9 mouse cellular contexts compared by ENCODE assay signal in the genomic region with DNA sequence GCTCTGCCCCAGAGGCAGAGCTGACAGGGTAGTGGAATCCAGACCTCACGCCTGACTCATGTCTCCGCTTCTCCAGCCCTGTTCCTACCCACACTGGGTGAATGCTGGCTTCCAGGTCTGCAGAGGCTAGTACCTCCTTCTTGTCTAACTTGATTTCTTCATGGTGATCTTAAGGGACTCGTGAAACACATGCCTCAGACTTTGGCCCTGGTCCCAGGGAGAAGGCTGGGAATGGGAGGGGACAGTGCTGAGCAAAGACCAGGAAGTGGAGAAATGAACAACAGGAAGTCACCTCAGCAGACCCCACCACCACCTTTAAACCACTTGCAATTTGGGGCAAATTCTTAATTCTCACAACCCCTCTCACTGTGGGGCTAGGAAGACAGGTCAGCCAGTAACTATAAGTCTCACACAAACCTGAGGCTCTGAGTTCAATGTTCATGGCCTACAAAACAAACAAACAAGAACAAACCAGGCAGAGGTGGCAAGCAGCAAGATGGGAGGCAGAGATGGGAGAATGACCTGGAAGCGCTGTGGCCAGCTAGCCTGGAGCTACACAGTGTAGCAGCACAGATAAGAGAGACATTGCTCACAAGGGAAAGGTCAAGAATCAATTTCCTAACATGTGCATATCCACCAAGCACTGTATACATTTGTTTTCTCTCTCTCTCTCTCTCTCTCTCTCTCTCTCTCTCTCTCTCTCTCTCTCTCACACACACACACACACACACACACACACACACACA.
DNase-seq lines count a peak whose midpoint lies in the region; ATAC-seq and TF ChIP-seq lines count a peak whose summit lies in the region.
"Had no signal": no experiment of that assay in that cellular context is flagged by ENCODE, and none has a peak within 500 bp of the region (broad histone marks: within the 10 kb centered on the region; RNA-seq: fewer than 3 reads in every experiment).

No protein-coding gene starts in this region.

- peaks cover 9% of the 10 kb centered on the region for H3K79me2 ChIP-seq in liver, adult 2 months (ENCODE audit: control insufficient read depth, insufficient read depth, low read length)
- no peaks in the 10 kb centered on the region for H3K79me2 ChIP-seq in heart, adult 2 months (replicated peaks; ENCODE audit: control insufficient read depth, insufficient read depth, low read length)

- H3K27ac ChIP-seq in liver, adult 2 months (replicated peaks; ENCODE audit: insufficient read depth, low read depth, low read length) = peak overlapping the region; percentile 32
- peak overlapping the region; percentile 56 for H3K27ac ChIP-seq in heart, adult 2 months
- no peak overlapping the region for H3K27ac ChIP-seq in midbrain, embryonic 13.5 days
- H3K27ac ChIP-seq in forebrain, embryonic 11.5 days (ENCODE audit: low read depth, low read length) = no peak overlapping the region
- H3K27ac ChIP-seq: stomach, embryonic 15.5 days had no signal

- H3K4me2 ChIP-seq in midbrain, embryonic 13.5 days (replicated peaks) = no peak overlapping the region
- no peak overlapping the region for H3K4me2 ChIP-seq in forebrain, embryonic 11.5 days (ENCODE audit: low read depth, low read length, severe bottlenecking)
- H3K4me2 ChIP-seq: stomach, embryonic 15.5 days had no signal

- H3K27me3 ChIP-seq in liver, adult 2 months (ENCODE audit: control insufficient read depth, insufficient read depth, low read length) = no peaks in the 10 kb centered on the region
- no peaks in the 10 kb centered on the region for H3K27me3 ChIP-seq in heart, adult 2 months (ENCODE audit: control insufficient read depth, insufficient read depth, low read length)
- no peaks in the 10 kb centered on the region for H3K27me3 ChIP-seq in midbrain, embryonic 13.5 days
- H3K27me3 ChIP-seq in forebrain, embryonic 11.5 days (ENCODE audit: control insufficient read depth, insufficient read depth, low read length) = no peaks in the 10 kb centered on the region
- H3K27me3 ChIP-seq: stomach, embryonic 15.5 days had no signal

- H3K9me3 ChIP-seq in midbrain, embryonic 13.5 days = peaks cover 6% of the 10 kb centered on the region
- no peaks in the 10 kb centered on the region; the same call in 1 of the 2 replicates for H3K9me3 ChIP-seq in forebrain, embryonic 11.5 days (ENCODE audit: control insufficient read depth, low read length)
- H3K9me3 ChIP-seq: stomach, embryonic 15.5 days had no signal

- H3K9ac ChIP-seq in liver, adult 2 months (ENCODE audit: low read depth, low read length) = no peak overlapping the region
- H3K9ac ChIP-seq in heart, adult 2 months (ENCODE audit: low read depth, low read length) = no peak overlapping the region
- no peak overlapping the region for H3K9ac ChIP-seq in midbrain, embryonic 13.5 days (replicated peaks)
- H3K9ac ChIP-seq in forebrain, embryonic 11.5 days (ENCODE audit: low read length) = no peak overlapping the region
- H3K9ac ChIP-seq: stomach, embryonic 15.5 days had no signal

- DNase-seq in liver, adult 2 months (ENCODE audit: extremely low read depth, low read depth, low spot score) = peak; percentile 72
- no peak for DNase-seq in liver
- peak; percentile 71 to 80 for DNase-seq in heart, adult 2 months
- DNase-seq in kidney, adult 8-10 months = peak; percentile 47 to 61
- DNase-seq in forebrain, embryonic 11.5 days (ENCODE audit: low spot score) = no peak
- no peak for DNase-seq in cerebellum, postnatal 4 days (ENCODE audit: low spot score in 2 of 2)

- no peak for TF ChIP-seq CTCF in liver, adult 2 months (IDR thresholded peaks at IDR 0.05; ENCODE audit: low read depth, low read length)
- no peak for TF ChIP-seq CTCF in heart, adult 2 months (IDR thresholded peaks at IDR 0.05)

- ATAC-seq in megakaryocyte progenitor cell, adult 5-6 weeks (replicated peaks; ENCODE audit: poor library complexity) = peak; percentile 61; the same call in 1 of the 2 replicates
- no peak for ATAC-seq in midbrain, embryonic 13.5 days
- no peak for ATAC-seq in forebrain, embryonic 11.5 days (replicated peaks; ENCODE audit: low FRiP score)

- H3K36me3 ChIP-seq in liver, adult 2 months (ENCODE audit: control insufficient read depth, insufficient read depth, low read length) = peaks cover 32% of the 10 kb centered on the region
- peaks cover 10% of the 10 kb centered on the region for H3K36me3 ChIP-seq in heart, adult 2 months (ENCODE audit: control insufficient read depth, insufficient read depth, low read length)
- no peaks in the 10 kb centered on the region; the same call in 1 of the 2 replicates for H3K36me3 ChIP-seq in midbrain, embryonic 13.5 days
- no peaks in the 10 kb centered on the region for H3K36me3 ChIP-seq in forebrain, embryonic 11.5 days (ENCODE audit: control insufficient read depth, insufficient read depth, low read length)
- H3K36me3 ChIP-seq: stomach, embryonic 15.5 days had no signal

- TF ChIP-seq POLR2A in liver, adult 2 months (IDR thresholded peaks at IDR 0.05; ENCODE audit: extremely low read depth, insufficient read depth, low read length) = no peak
- TF ChIP-seq POLR2A in heart, adult 2 months (IDR thresholded peaks at IDR 0.05; ENCODE audit: insufficient read depth, low read depth, low read length) = no peak

- intact Hi-C loops in heart, adult 2 months (cut with DNase I) = no loop called here

- TF ChIP-seq EP300 in heart, adult 2 months (IDR thresholded peaks at IDR 0.05; ENCODE audit: insufficient read depth, low read depth, low read length) = 0 out of 2 replicates have a peak, but pooled peaks have one; percentile 26

- H3K4me3 ChIP-seq in liver, adult 2 months (ENCODE audit: insufficient read depth, low read depth, low read length) = no peak overlapping the region
- no peak overlapping the region for H3K4me3 ChIP-seq in heart, adult 2 months
- no peak overlapping the region for H3K4me3 ChIP-seq in midbrain, embryonic 13.5 days (replicated peaks)
- no peak overlapping the region for H3K4me3 ChIP-seq in forebrain, embryonic 11.5 days (ENCODE audit: low read depth, low read length)
- H3K4me3 ChIP-seq: stomach, embryonic 15.5 days had no signal

- 52% methylated on average over 4 of the region's 4 CpGs for WGBS in liver, adult 2 months
- WGBS in heart, adult 2 months = 29% methylated on average over 4 of the region's 4 CpGs
- 88% methylated on average over 4 of the region's 4 CpGs for WGBS in midbrain, embryonic 13.5 days
- 90% methylated on average over 4 of the region's 4 CpGs for WGBS in forebrain, embryonic 11.5 days

- peaks cover 8% of the 10 kb centered on the region for H3K4me1 ChIP-seq in liver, adult 2 months (ENCODE audit: control insufficient read depth, insufficient read depth, low read length)
- peaks cover 18% of the 10 kb centered on the region for H3K4me1 ChIP-seq in heart, adult 2 months (ENCODE audit: control insufficient read depth, insufficient read depth, low read length)
- H3K4me1 ChIP-seq in midbrain, embryonic 13.5 days (replicated peaks) = no peaks in the 10 kb centered on the region
- no peaks in the 10 kb centered on the region for H3K4me1 ChIP-seq in forebrain, embryonic 11.5 days (replicated peaks; ENCODE audit: control insufficient read depth, insufficient read depth, low read length)
- H3K4me1 ChIP-seq: stomach, embryonic 15.5 days had no signal

Comparison
In these comparisons a context has a peak if more than half of its experiments do, and no peak if none do; other contexts are left out.
1. DNase-seq: peak in liver, adult 2 months (single experiment), heart, adult 2 months (2 of 2) and kidney, adult 8-10 months (2 of 2); none in liver (single experiment), forebrain, embryonic 11.5 days (single experiment) and cerebellum, postnatal 4 days (0 of 2).
2. H3K27ac ChIP-seq: peak in liver, adult 2 months (single experiment) and heart, adult 2 months (single experiment); none in midbrain, embryonic 13.5 days (single experiment) and forebrain, embryonic 11.5 days (single experiment).